25 mouse cellular contexts compared by ENCODE assay signal in the genomic region with DNA sequence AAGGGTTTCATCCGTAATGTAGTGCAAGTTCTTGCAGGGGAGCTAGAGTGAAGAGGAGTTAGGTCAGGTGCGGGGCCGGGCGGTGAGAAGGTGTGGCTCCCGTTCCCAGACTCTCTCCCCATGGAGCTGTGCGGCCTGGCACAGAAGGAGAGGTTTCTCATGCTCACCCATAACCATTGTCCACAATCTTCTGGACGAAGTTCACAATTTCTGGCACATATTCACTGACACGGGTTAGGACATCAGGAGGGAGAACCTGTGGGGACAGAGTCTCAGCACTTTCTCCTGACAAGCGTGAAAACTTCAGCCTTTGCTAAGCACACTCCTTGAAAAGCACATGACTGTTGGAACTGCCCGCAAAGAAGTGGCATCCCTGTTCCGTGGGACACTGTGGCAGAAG.
"Had no signal": no experiment of that assay in that cellular context is flagged by ENCODE, and none has a peak within 500 bp of the region (broad histone marks: within the 10 kb centered on the region; RNA-seq: fewer than 3 reads in every experiment).

No protein-coding gene starts in this region.

- H3K27ac ChIP-seq: heart, adult 2 months; heart, embryonic 13.5 days; heart, embryonic 15.5 days; hindbrain, embryonic 13.5 days; hindbrain, embryonic 15.5 days; hindbrain, postnatal 0 days; kidney, embryonic 15.5 days; limb, embryonic 13.5 days; limb, embryonic 15.5 days; liver, embryonic 13.5 days; liver, embryonic 15.5 days had no signal

- H3K4me1 ChIP-seq: heart, embryonic 15.5 days; hindbrain, embryonic 13.5 days; hindbrain, embryonic 15.5 days; kidney, embryonic 15.5 days; limb, embryonic 13.5 days; limb, embryonic 15.5 days; liver, embryonic 13.5 days; liver, embryonic 15.5 days had no signal

- DNase-seq: forebrain, postnatal 0 days; gastrocnemius, postnatal 14 days; gastrocnemius, postnatal 36 days; heart, adult 11 months; heart, adult 2 months; heart, postnatal 14 days; heart, postnatal 36 days; kidney, postnatal 10 days; layer of hippocampus, adult 9-11 months; layer of hippocampus, postnatal 36 days; left cerebral cortex, postnatal 4 days; liver, embryonic 13.5 days; lung, adult 18-20 months had no signal

- H3K4me3 ChIP-seq: heart, adult 2 months; heart, embryonic 13.5 days; heart, embryonic 15.5 days; hindbrain, embryonic 13.5 days; hindbrain, embryonic 15.5 days; kidney, embryonic 15.5 days; limb, embryonic 13.5 days; limb, embryonic 15.5 days; liver, embryonic 13.5 days; liver, embryonic 15.5 days had no signal

- H3K4me2 ChIP-seq: heart, embryonic 11.5 days; heart, embryonic 13.5 days; heart, embryonic 15.5 days; hindbrain, embryonic 13.5 days; hindbrain, embryonic 15.5 days; kidney, embryonic 15.5 days; limb, embryonic 13.5 days; limb, embryonic 15.5 days; liver, embryonic 11.5 days; liver, embryonic 13.5 days; liver, embryonic 15.5 days had no signal

- ATAC-seq: forebrain, postnatal 0 days; hindbrain, postnatal 0 days; intestine, embryonic 16.5 days had no signal

- H3K27me3 ChIP-seq: heart, embryonic 13.5 days; heart, embryonic 15.5 days; hindbrain, embryonic 13.5 days; hindbrain, embryonic 15.5 days; kidney, embryonic 15.5 days; limb, embryonic 13.5 days; limb, embryonic 15.5 days; liver, embryonic 13.5 days; liver, embryonic 15.5 days had no signal

- H3K9ac ChIP-seq: forebrain, postnatal 0 days; heart, embryonic 13.5 days; heart, embryonic 15.5 days; hindbrain, embryonic 13.5 days; hindbrain, embryonic 15.5 days; kidney, embryonic 15.5 days; limb, embryonic 13.5 days; limb, embryonic 15.5 days; liver, embryonic 13.5 days; liver, embryonic 15.5 days had no signal

- H3K9me3 ChIP-seq: heart, embryonic 13.5 days; heart, embryonic 15.5 days; hindbrain, embryonic 13.5 days; hindbrain, embryonic 15.5 days; kidney, embryonic 15.5 days; limb, embryonic 13.5 days; limb, embryonic 15.5 days; liver, embryonic 13.5 days; liver, embryonic 15.5 days had no signal
